Mouse (Mus musculus) MEL (cell line): ENCODE data around the gene Eprs. TPM values are rescaled to one million over a fixed set of nuclear protein-coding genes. Genes with fewer than 3 reads are reported as not detected.

Experiments
- DNase-seq: peaks from one replicate; pipeline ENCODE4 v3.0.0; 2011; ENCODE audit warnings: low read depth, low spot score
- H3K27ac ChIP-seq: 2 replicates; pipeline ENCODE4 v1.5.1; 2012; ENCODE audit warnings: low read depth, mild to moderate bottlenecking, control low read depth, low read length, moderate library complexity; ENCODE audit not compliant: control insufficient read depth
- H3K27me3 ChIP-seq, 2 experiments: fragments of 150-350 bp in 1 of 2; sonication (generic) in 1 of 2; 2 replicates each; pipeline ENCODE4 v1.6.1; 2012; ENCODE audit warnings: low read length in 2 of 2, mild to moderate bottlenecking in 2 of 2, improper control_type of control experiment in 1 of 2, moderate library complexity in 1 of 2; ENCODE audit not compliant: insufficient read depth in 2 of 2, control insufficient read depth in 1 of 2
- H3K36me3 ChIP-seq, 2 experiments: 2 replicates each; pipeline ENCODE4 v1.6.1; 2012 to 2014; ENCODE audit warnings: low read length in 2 of 2, improper control_type of control experiment in 1 of 2, inconsistent platforms in 1 of 2, mild to moderate bottlenecking in 1 of 2; ENCODE audit not compliant: insufficient read depth in 2 of 2, control insufficient read depth in 1 of 2
- H3K4me1 ChIP-seq, 2 experiments: fragments of 150-350 bp in 1 of 2; sonication (generic) in 1 of 2; 2 replicates each; pipeline ENCODE4 v1.6.1; 2012; ENCODE audit warnings: low read length in 2 of 2, improper control_type of control experiment in 1 of 2, mild to moderate bottlenecking in 1 of 2; ENCODE audit not compliant: insufficient read depth in 2 of 2, control insufficient read depth in 1 of 2
- H3K4me3 ChIP-seq, 2 experiments: fragments of 150-350 bp in 1 of 2; sonication (generic) in 1 of 2; 2 replicates each; pipeline ENCODE4 v1.5.1; 2012; ENCODE audit warnings: low read depth in 2 of 2, low read length in 2 of 2, mild to moderate bottlenecking in 2 of 2, moderate library complexity in 2 of 2, control low read depth in 1 of 2, improper control_type of control experiment in 1 of 2; ENCODE audit not compliant: control insufficient read depth in 1 of 2, insufficient read depth in 1 of 2
- H3K79me2 ChIP-seq: 2 replicates; pipeline ENCODE4 v1.6.1; 2012; ENCODE audit warnings: mild to moderate bottlenecking, low read length, moderate library complexity; ENCODE audit not compliant: control insufficient read depth, poor library complexity, insufficient read depth
- H3K9ac ChIP-seq: 2 replicates; pipeline ENCODE4 v1.6.1; 2012; ENCODE audit warnings: low read depth, mild to moderate bottlenecking, control low read depth, low read length, moderate library complexity; ENCODE audit not compliant: control insufficient read depth, poor library complexity, severe bottlenecking
- H3K9me3 ChIP-seq: fragments of 150-350 bp; sonication (generic); replicated peaks from 2 replicates; pipeline ENCODE4 v1.6.1; 2012; ENCODE audit warnings: mild to moderate bottlenecking, low read length, improper control_type of control experiment, moderate library complexity; ENCODE audit not compliant: insufficient read depth
- BHLHE40 ChIP-seq: IDR thresholded peaks from 2 replicates; pipeline ENCODE4 v1.6.1; 2012; ENCODE audit warnings: low read depth, mild to moderate bottlenecking, inconsistent platforms, low read length, improper control_type of control experiment, borderline replicate concordance
- CHD1 ChIP-seq: IDR thresholded peaks from 2 replicates; pipeline ENCODE4 v1.6.1; 2012; ENCODE audit warnings: low read depth, mild to moderate bottlenecking, inconsistent platforms, low read length, improper control_type of control experiment
- CHD2 ChIP-seq: IDR thresholded peaks from 2 replicates; pipeline ENCODE4 v1.6.1; 2011; ENCODE audit warnings: low read length, improper control_type of control experiment
- CTCF ChIP-seq, 3 experiments: IDR thresholded peaks in 2 of 3; conservative IDR thresholded peaks in 1 of 3; 2 replicates each; pipeline ENCODE4 v1.5.1; 2011 to 2012; ENCODE audit warnings: low read length in 3 of 3, low read depth in 2 of 3, mild to moderate bottlenecking in 2 of 3, improper control_type of control experiment in 1 of 3, inconsistent platforms in 1 of 3, mixed read lengths in 1 of 3, moderate library complexity in 1 of 3; ENCODE audit not compliant: control insufficient read depth in 1 of 3, insufficient read depth in 1 of 3, poor library complexity in 1 of 3, severe bottlenecking in 1 of 3
- E2F4 ChIP-seq: IDR thresholded peaks from 2 replicates; pipeline ENCODE4 v1.6.1; 2011; ENCODE audit warnings: low read depth, low read length, improper control_type of control experiment, borderline replicate concordance
- ELF1 ChIP-seq: IDR thresholded peaks from 2 replicates; pipeline ENCODE4 v1.6.1; 2014; ENCODE audit warnings: low read depth, mild to moderate bottlenecking, inconsistent platforms, low read length, improper control_type of control experiment, moderate library complexity
- EP300 ChIP-seq, 2 experiments: IDR thresholded peaks; 2 replicates each; pipeline ENCODE4 v1.6.1; 2011; ENCODE audit warnings: improper control_type of control experiment in 2 of 2, low read length in 2 of 2, low read depth in 1 of 2, mild to moderate bottlenecking in 1 of 2
- ETS1 ChIP-seq: IDR thresholded peaks from 2 replicates; pipeline ENCODE4 v1.6.1; 2012; ENCODE audit warnings: low read depth, mild to moderate bottlenecking, inconsistent platforms, low read length, improper control_type of control experiment, moderate library complexity
- GATA1 ChIP-seq: IDR thresholded peaks from 2 replicates; pipeline ENCODE4 v1.6.1; 2011; ENCODE audit warnings: low read depth, low read length, improper control_type of control experiment
- HCFC1 ChIP-seq: IDR thresholded peaks from 2 replicates; pipeline ENCODE4 v1.6.1; 2012; ENCODE audit warnings: low read depth, mild to moderate bottlenecking, inconsistent platforms, low read length, improper control_type of control experiment, moderate library complexity
- JUND ChIP-seq: IDR thresholded peaks from 2 replicates; pipeline ENCODE4 v1.6.1; 2011; ENCODE audit warnings: low read depth, mild to moderate bottlenecking, improper control_type of control experiment, low read length
- KAT2A ChIP-seq: conservative IDR thresholded peaks from 2 replicates; pipeline ENCODE4 v1.6.1; 2012; ENCODE audit warnings: low read depth, low read length, improper control_type of control experiment, inconsistent platforms
- MAFK ChIP-seq: IDR thresholded peaks from 2 replicates; pipeline ENCODE4 v1.6.1; 2011; ENCODE audit warnings: low read depth, mild to moderate bottlenecking, low read length, improper control_type of control experiment, borderline replicate concordance
- MAX ChIP-seq: IDR thresholded peaks from 2 replicates; pipeline ENCODE4 v1.6.1; 2011; ENCODE audit warnings: low read length, improper control_type of control experiment
- MAZ ChIP-seq: IDR thresholded peaks from 2 replicates; pipeline ENCODE4 v1.6.1; 2012; ENCODE audit warnings: low read depth, mild to moderate bottlenecking, inconsistent platforms, low read length, improper control_type of control experiment
- MXI1 ChIP-seq: IDR thresholded peaks from 2 replicates; pipeline ENCODE4 v1.6.1; 2011; ENCODE audit warnings: mild to moderate bottlenecking, low read depth, low read length, improper control_type of control experiment
- MYB ChIP-seq: IDR thresholded peaks from 2 replicates; pipeline ENCODE4 v1.6.1; 2011; ENCODE audit warnings: mild to moderate bottlenecking, low read depth, low read length, improper control_type of control experiment
- MYC ChIP-seq: IDR thresholded peaks from 2 replicates; pipeline ENCODE4 v1.6.1; 2011; ENCODE audit warnings: low read depth, mild to moderate bottlenecking, low read length, improper control_type of control experiment, moderate library complexity
- NELFE ChIP-seq: IDR thresholded peaks from 2 replicates; pipeline ENCODE4 v1.6.1; 2011; ENCODE audit warnings: low read depth, low read length, improper control_type of control experiment
- NRF1 ChIP-seq: IDR thresholded peaks from 2 replicates; pipeline ENCODE4 v1.6.1; 2014; ENCODE audit warnings: low read depth, mild to moderate bottlenecking, inconsistent platforms, low read length, improper control_type of control experiment, moderate library complexity; ENCODE audit not compliant: poor library complexity, insufficient read depth, severe bottlenecking
- POLR2A ChIP-seq, 2 experiments: IDR thresholded peaks; 2 replicates each; pipeline ENCODE4 v1.6.1; 2011 to 2012; ENCODE audit warnings: low read length in 2 of 2, mild to moderate bottlenecking in 2 of 2, control low read depth in 1 of 2, improper control_type of control experiment in 1 of 2, low read depth in 1 of 2, moderate library complexity in 1 of 2; ENCODE audit not compliant: control insufficient read depth in 1 of 2, insufficient read depth in 1 of 2, poor library complexity in 1 of 2
- POLR2AphosphoS2 ChIP-seq: IDR thresholded peaks from 2 replicates; pipeline ENCODE4 v1.6.1; 2011; ENCODE audit warnings: low read length, improper control_type of control experiment
- POLR2AphosphoS5 ChIP-seq: IDR thresholded peaks from 2 replicates; pipeline ENCODE4 v1.6.1; 2012; ENCODE audit warnings: low read depth, borderline replicate concordance, mild to moderate bottlenecking, inconsistent platforms, low read length, moderate library complexity, mixed read lengths
- RAD21 ChIP-seq: IDR thresholded peaks from 2 replicates; pipeline ENCODE4 v1.6.1; 2011; ENCODE audit warnings: mild to moderate bottlenecking, low read depth, low read length, improper control_type of control experiment
- RCOR1 ChIP-seq: IDR thresholded peaks from 2 replicates; pipeline ENCODE4 v1.6.1; 2012; ENCODE audit warnings: low read depth, mild to moderate bottlenecking, inconsistent platforms, low read length, improper control_type of control experiment
- SIN3A ChIP-seq: IDR thresholded peaks from 2 replicates; pipeline ENCODE4 v1.6.1; 2012; ENCODE audit warnings: low read length, improper control_type of control experiment, inconsistent platforms
- SMC3 ChIP-seq: IDR thresholded peaks from 2 replicates; pipeline ENCODE4 v1.6.1; 2011; ENCODE audit warnings: low read depth, low read length, improper control_type of control experiment
- TAL1 ChIP-seq: IDR thresholded peaks from 2 replicates; pipeline ENCODE4 v1.6.1; 2012; ENCODE audit warnings: mild to moderate bottlenecking, inconsistent platforms, low read length, moderate library complexity, mixed read lengths
- TBP ChIP-seq: IDR thresholded peaks from 2 replicates; pipeline ENCODE4 v1.8.0; 2011; ENCODE audit warnings: low read depth, low read length, improper control_type of control experiment
- TCF12 ChIP-seq: IDR thresholded peaks from 2 replicates; pipeline ENCODE4 v1.6.1; 2014; ENCODE audit warnings: low read depth, mild to moderate bottlenecking, inconsistent platforms, low read length, improper control_type of control experiment, moderate library complexity
- UBTF ChIP-seq: IDR thresholded peaks from 2 replicates; pipeline ENCODE4 v1.6.1; 2012; ENCODE audit warnings: low read depth, mild to moderate bottlenecking, inconsistent platforms, low read length, improper control_type of control experiment, moderate library complexity, borderline replicate concordance; ENCODE audit not compliant: insufficient read depth
- USF1 ChIP-seq: IDR thresholded peaks from 2 replicates; pipeline ENCODE4 v1.6.1; 2014; ENCODE audit warnings: low read depth, mild to moderate bottlenecking, inconsistent platforms, low read length, improper control_type of control experiment, moderate library complexity
- USF2 ChIP-seq, 2 experiments: IDR thresholded peaks; 2 replicates each; pipeline ENCODE4 v1.6.1; 2011 to 2012; ENCODE audit warnings: improper control_type of control experiment in 2 of 2, low read length in 2 of 2, borderline replicate concordance in 1 of 2, inconsistent platforms in 1 of 2, low read depth in 1 of 2, mild to moderate bottlenecking in 1 of 2; ENCODE audit not compliant: insufficient read depth in 1 of 2
- ZKSCAN1 ChIP-seq: IDR thresholded peaks from 2 replicates; pipeline ENCODE4 v1.6.1; 2012; ENCODE audit warnings: low read depth, mild to moderate bottlenecking, inconsistent platforms, low read length, improper control_type of control experiment, moderate library complexity
- ZMIZ1 ChIP-seq: IDR thresholded peaks from 2 replicates; pipeline ENCODE4 v1.6.1; 2012; ENCODE audit warnings: low read depth, mild to moderate bottlenecking, inconsistent platforms, low read length, improper control_type of control experiment, moderate library complexity
- ZNF384 ChIP-seq: IDR thresholded peaks from 2 replicates; pipeline ENCODE4 v1.6.1; 2012; ENCODE audit warnings: low read depth, mild to moderate bottlenecking, inconsistent platforms, low read length, improper control_type of control experiment
- polyA plus RNA-seq, 2 experiments: library from polyadenylated mRNA; stranded (reverse) in 1 of 2; unstranded in 1 of 2; fragments of >175 nt in 1 of 2; fragments of >200 nt in 1 of 2; gene quantifications; 2 replicates each; pipeline versions ENCODE4 v1.2.1 to v1.2.4; 2012; ENCODE audit warnings: low replicate concordance in 2 of 2, low read depth in 1 of 2; ENCODE audit not compliant: insufficient read length in 2 of 2, insufficient read depth in 1 of 2, missing spikeins in 1 of 2
- total RNA-seq: library from RNA; depleted of rRNA; stranded (reverse); fragments of 300-350 nt; gene quantifications from 2 replicates; pipeline ENCODE4 v1.2.3, GENCODE M21; 2012

The Eprs gene
- total and polyA plus RNA-seq, 3 experiments = 177 to 355 (median 177) TPM

GRCm38 (mm10) chr1:185331364-185331763 is 31.5 kb upstream of the Eprs start (continued):
- TF ChIP-seq NELFE = no peak

GRCm38 (mm10) chr1:185331983-185332430 is 30.8 kb upstream of the Eprs start, which contains the start of gene Bpnt1:
Gene Bpnt1, plus strand, starts transcription at chr1:185332149.
- H3K4me1 ChIP-seq = peaks cover 2 to 11% of the 10 kb centered on the region in 2 experiments; a peak in 2 of 4 replicates
- peak within 1 kb of the TSS; percentile 83 for H3K9ac ChIP-seq
- TF ChIP-seq POLR2AphosphoS5 (no peak), RAD21 (no peak), ETS1 (peak; percentile 54; the same call in 1 of the 2 replicates), UBTF (no peak), ELF1 (peak; percentile 40; the same call in 1 of the 2 replicates), MXI1 (no peak; the same call in 1 of the 2 replicates), CHD1 (no peak), MYB (no peak), SMC3 (no peak), RCOR1 (no peak), HCFC1 (peak; percentile 79), TBP (peak; percentile 67), EP300 (IDR thresholded peaks at IDR 0.05; ENCODE audit: low read depth in 1 of 2, low read length in 2 of 2) (no peak), MYC (no peak), ZMIZ1 (peak; percentile 92), NELFE (peak; percentile 93), POLR2AphosphoS2 (peak; percentile 83; the same call in 1 of the 2 replicates), TCF12 (peak; percentile 21), ZNF384 (no peak), BHLHE40 (no peak), MAZ (no peak), MAX (0 out of 2 replicates have a peak, but pooled peaks have one; percentile 38), CHD2 (no peak), E2F4 (no peak; the same call in 1 of the 2 replicates), KAT2A (no peak), SIN3A (peak; percentile 64), MAFK (no peak), JUND (no peak), USF1 (no peak), USF2 (IDR thresholded peaks at IDR 0.05; ENCODE audit: borderline replicate concordance in 1 of 2, insufficient read depth in 1 of 2, low read depth in 1 of 2, low read length in 2 of 2) (no peak), POLR2A (IDR thresholded peaks at IDR 0.05; ENCODE audit: control insufficient read depth in 1 of 2, insufficient read depth in 1 of 2, low read depth in 1 of 2, low read length in 2 of 2, poor library complexity in 1 of 2) (peak; percentile 67 to 92), GATA1 (no peak), NRF1 (peak; percentile 93), TAL1 (no peak), ZKSCAN1 (no peak), CTCF (IDR thresholded peaks at IDR 0.05 in 2 of 3, conservative IDR thresholded peaks at IDR 0.05 in 1 of 3; ENCODE audit: control insufficient read depth in 1 of 3, insufficient read depth in 1 of 3, low read depth in 2 of 3, low read length in 3 of 3, poor library complexity in 1 of 3, severe bottlenecking in 1 of 3) (no peak)

More at GRCm38 (mm10) chr1:185331983-185332430, 30.8 kb upstream of the Eprs start, which contains the start of gene Bpnt1:
- Histone ChIP-seq H3K9me3 (no peaks in the 10 kb centered on the region), H3K27ac (peak within 1 kb of the TSS; percentile 90), H3K79me2 (peaks cover 9% of the 10 kb centered on the region), H3K4me3 (peak within 1 kb of the TSS; percentile 81 to 84), H3K27me3 (no peaks in the 10 kb centered on the region), H3K36me3 (peaks cover 0 to 10% of the 10 kb centered on the region in 2 experiments; a peak in 2 of 4 replicates)
- peak; percentile 95 for DNase-seq
